Mouse (Mus musculus): ENCODE measurements at regions not wholly inside any gene's neighbourhood (a gene's known extent, or its start where the extent isn't known, plus 50 kb on each side); places are given as distances from the start of the nearest gene placed in this dataset.
"Not testable (repeated sequence)": the region's sequence is repeated elsewhere in the genome, so short reads cannot be mapped to it uniquely, and the experiment has no call there.

DNA sequence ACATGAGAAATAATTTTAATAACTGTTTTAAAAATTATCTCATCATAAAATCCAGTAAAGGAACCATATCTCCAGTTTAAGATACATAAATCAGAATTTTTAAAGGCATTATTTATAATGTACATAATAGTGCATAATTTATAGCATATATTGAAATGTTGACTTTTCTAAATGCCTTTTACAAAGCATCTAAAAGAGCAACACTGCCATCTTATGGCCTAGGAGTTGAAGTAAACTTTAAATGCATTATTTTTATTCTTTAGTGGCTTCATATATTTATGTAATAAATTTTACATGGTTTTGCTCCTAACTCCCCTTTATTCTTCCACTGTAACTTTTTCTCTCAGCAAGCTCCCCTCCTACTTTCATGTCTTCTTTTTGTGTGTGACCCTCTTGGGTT is 90.6 kb downstream of the 4921511C20Rik start:
- no peaks in the 10 kb centered on the region for H3K9me3 ChIP-seq (ENCODE audit: control insufficient read depth, insufficient read depth, low read depth, low read length)
- TF ChIP-seq MAFK (IDR thresholded peaks at IDR 0.05; ENCODE audit: insufficient read depth, low read depth, low read length) (no peak), ZC3H11A (IDR thresholded peaks at IDR 0.05; ENCODE audit: borderline replicate concordance, low read depth, low read length) (no peak), HCFC1 (IDR thresholded peaks at IDR 0.05; ENCODE audit: borderline replicate concordance, insufficient read depth, low read length) (no peak), ZNF384 (IDR thresholded peaks at IDR 0.05; ENCODE audit: low read depth, low read length) (no peak), CHD2 (IDR thresholded peaks at IDR 0.05; ENCODE audit: low read depth, low read length) (no peak)
- H3K9ac ChIP-seq (ENCODE audit: insufficient read depth, low read depth, low read length, poor library complexity, severe bottlenecking), result no peak overlapping the region
- no peaks in the 10 kb centered on the region for H3K4me1 ChIP-seq (ENCODE audit: control insufficient read depth in 2 of 2, insufficient read depth in 2 of 2, low read length in 2 of 2, poor library complexity in 1 of 2)
- no peak for DNase-seq (ENCODE audit: low read depth, low spot score)
- H3K36me3 ChIP-seq (ENCODE audit: control insufficient read depth, insufficient read depth, low read length, poor library complexity, severe bottlenecking), result no peaks in the 10 kb centered on the region
- in situ Hi-C loops (cut with MboI; ENCODE audit: low sequenced_read_pairs in 2 of 2, unreplicated experiment in 2 of 2), result no loop called here
- H3K4me3 ChIP-seq (ENCODE audit: insufficient read depth in 1 of 2, low read depth in 1 of 2, low read length in 2 of 2, poor library complexity in 1 of 2, severe bottlenecking in 1 of 2), result no peak overlapping the region
- H3K27ac ChIP-seq (ENCODE audit: insufficient read depth, low read depth, low read length, poor library complexity, severe bottlenecking), result no peak overlapping the region

DNA sequence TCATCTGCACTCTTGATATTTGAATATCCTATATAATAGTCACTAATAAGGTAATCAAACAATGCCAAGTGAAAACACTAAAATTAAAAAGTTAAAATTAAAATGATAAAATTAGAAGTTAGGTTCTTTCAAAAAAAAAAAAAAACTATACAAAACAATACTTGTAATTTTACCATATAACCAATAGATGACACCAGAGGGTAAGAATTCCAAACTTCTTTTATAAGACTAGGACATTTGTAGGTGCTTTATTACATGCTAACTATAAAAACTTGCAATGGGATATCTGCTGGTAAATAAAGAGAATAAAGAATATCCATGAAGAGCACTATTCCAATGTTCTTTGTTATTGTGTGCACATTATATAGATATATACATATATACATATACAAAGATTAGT is 125.0 kb downstream of the 4921511C20Rik start:
- Histone ChIP-seq H3K4me3 (ENCODE audit: insufficient read depth in 1 of 2, low read depth in 1 of 2, low read length in 2 of 2, poor library complexity in 1 of 2, severe bottlenecking in 1 of 2) (no peak overlapping the region), H3K9ac (ENCODE audit: insufficient read depth, low read depth, low read length, poor library complexity, severe bottlenecking) (no peak overlapping the region), H3K4me1 (ENCODE audit: control insufficient read depth in 2 of 2, insufficient read depth in 2 of 2, low read length in 2 of 2, poor library complexity in 1 of 2) (no peaks in the 10 kb centered on the region; a peak in 1 of 4 replicates), H3K9me3 (ENCODE audit: control insufficient read depth, insufficient read depth, low read depth, low read length) (no peaks in the 10 kb centered on the region), H3K27ac (ENCODE audit: insufficient read depth, low read depth, low read length, poor library complexity, severe bottlenecking) (no peak overlapping the region), H3K36me3 (ENCODE audit: control insufficient read depth, insufficient read depth, low read length, poor library complexity, severe bottlenecking) (no peaks in the 10 kb centered on the region)
- no peak for DNase-seq (ENCODE audit: low read depth, low spot score)
- in situ Hi-C loops (cut with MboI; ENCODE audit: low sequenced_read_pairs in 2 of 2, unreplicated experiment in 2 of 2), result no loop called here
- no peak for TF ChIP-seq MAFK (IDR thresholded peaks at IDR 0.05; ENCODE audit: insufficient read depth, low read depth, low read length)
- TF ChIP-seq ZNF384 (IDR thresholded peaks at IDR 0.05; ENCODE audit: low read depth, low read length), result peak; percentile 82

DNA sequence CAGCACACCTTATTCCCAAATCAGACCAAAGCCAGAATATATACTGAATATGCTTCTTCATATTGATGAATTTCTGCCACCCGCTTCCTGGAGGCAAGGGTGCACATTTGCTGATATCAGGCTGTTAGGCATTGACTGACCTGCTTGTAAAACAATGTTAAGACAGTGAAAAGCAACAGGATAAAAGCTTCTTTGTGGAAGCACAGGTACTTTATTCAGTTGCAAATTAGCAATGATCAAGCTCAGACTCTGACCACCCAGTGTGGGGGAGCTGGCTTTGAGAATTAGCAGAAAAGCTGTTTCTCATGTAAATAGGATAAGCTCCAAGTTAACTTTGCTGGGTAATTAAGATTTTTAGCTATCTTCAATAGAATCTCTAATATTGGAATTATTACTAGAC is 130.4 kb downstream of the 4921511C20Rik start:
- H3K36me3 ChIP-seq (ENCODE audit: control insufficient read depth, insufficient read depth, low read length, poor library complexity, severe bottlenecking); H3K4me3 ChIP-seq (ENCODE audit: insufficient read depth in 1 of 2, low read depth in 1 of 2, low read length in 2 of 2, poor library complexity in 1 of 2, severe bottlenecking in 1 of 2); in situ Hi-C loops (cut with MboI; ENCODE audit: low sequenced_read_pairs in 2 of 2, unreplicated experiment in 2 of 2); H3K4me1 ChIP-seq (ENCODE audit: control insufficient read depth in 2 of 2, insufficient read depth in 2 of 2, low read length in 2 of 2, poor library complexity in 1 of 2); H3K9ac ChIP-seq (ENCODE audit: insufficient read depth, low read depth, low read length, poor library complexity, severe bottlenecking); DNase-seq (ENCODE audit: low read depth, low spot score); H3K9me3 ChIP-seq (ENCODE audit: control insufficient read depth, insufficient read depth, low read depth, low read length): not testable (repeated sequence)
- peak overlapping the region; percentile 43; the same call in 1 of the 2 replicates for H3K27ac ChIP-seq (ENCODE audit: insufficient read depth, low read depth, low read length, poor library complexity, severe bottlenecking)

DNA sequence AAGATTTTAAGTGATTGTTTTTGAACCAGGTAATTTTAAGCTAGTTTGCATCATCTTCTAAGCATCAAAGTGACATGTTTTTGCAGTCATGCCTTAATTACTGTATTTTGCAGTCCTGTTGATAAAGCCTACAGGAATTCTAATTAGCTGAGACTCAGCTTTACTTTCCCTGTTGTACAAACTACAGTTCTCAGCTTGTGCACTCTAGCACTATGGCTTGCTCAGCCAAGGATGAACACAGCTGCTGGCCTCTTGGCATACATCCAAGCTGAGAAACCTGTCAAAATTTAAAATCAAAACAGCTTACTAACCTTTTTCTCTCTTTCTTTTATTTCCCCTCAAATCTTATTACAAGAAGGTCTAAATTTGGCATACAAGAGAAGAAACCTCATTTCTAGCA is 159.9 kb downstream of the 4921511C20Rik start:
- in situ Hi-C loops (cut with MboI; ENCODE audit: low sequenced_read_pairs in 2 of 2, unreplicated experiment in 2 of 2), result no loop called here
- Histone ChIP-seq H3K27ac (ENCODE audit: insufficient read depth, low read depth, low read length, poor library complexity, severe bottlenecking) (no peak overlapping the region), H3K4me1 (ENCODE audit: control insufficient read depth in 2 of 2, insufficient read depth in 2 of 2, low read length in 2 of 2, poor library complexity in 1 of 2) (no peaks in the 10 kb centered on the region), H3K9me3 (ENCODE audit: control insufficient read depth, insufficient read depth, low read depth, low read length) (no peaks in the 10 kb centered on the region), H3K9ac (ENCODE audit: insufficient read depth, low read depth, low read length, poor library complexity, severe bottlenecking) (no peak overlapping the region), H3K4me3 (ENCODE audit: insufficient read depth in 1 of 2, low read depth in 1 of 2, low read length in 2 of 2, poor library complexity in 1 of 2, severe bottlenecking in 1 of 2) (no peak overlapping the region), H3K36me3 (ENCODE audit: control insufficient read depth, insufficient read depth, low read length, poor library complexity, severe bottlenecking) (no peaks in the 10 kb centered on the region)
- DNase-seq (ENCODE audit: low read depth, low spot score), result no peak
- TF ChIP-seq ZC3H11A (IDR thresholded peaks at IDR 0.05; ENCODE audit: borderline replicate concordance, low read depth, low read length) (no peak), HCFC1 (IDR thresholded peaks at IDR 0.05; ENCODE audit: borderline replicate concordance, insufficient read depth, low read length) (no peak), ZNF384 (IDR thresholded peaks at IDR 0.05; ENCODE audit: low read depth, low read length) (no peak), CHD2 (IDR thresholded peaks at IDR 0.05; ENCODE audit: low read depth, low read length) (no peak), MAFK (IDR thresholded peaks at IDR 0.05; ENCODE audit: insufficient read depth, low read depth, low read length) (no peak)

All from ES-E14 (cell line).